Mouse (Mus musculus) liver, embryonic 14.5 days (tissue): Measurements from ENCODE around the gene Rbak. TPM values are rescaled to one million over a fixed set of nuclear protein-coding genes. Genes with fewer than 3 reads are reported as not detected.
A peak's percentile ranks its signal among the peaks of the same experiment; 100 is the strongest.

ENCODE experiments used
- ATAC-seq: fragments of 200-750 bp; cut with Nextera tagmentation; 2 replicates; pipeline ENCODE4 v1.8.0; 2017; ENCODE audit warnings: moderate number of reproducible peaks, mild to moderate bottlenecking, moderate library complexity; ENCODE audit not compliant: insufficient read depth
- DNase-seq, 3 experiments: peaks; one replicate each; pipeline ENCODE4 v3.0.0-alpha.2; 2012 to 2013; ENCODE audit warnings: low read depth in 3 of 3, low spot score in 3 of 3
- H3K27ac ChIP-seq: fragments of 300-500 bp; sonication (generic); 2 replicates; pipeline ENCODE4 v1.5.1; 2014; ENCODE audit warnings: moderate library complexity, mild to moderate bottlenecking, control low read depth, inconsistent platforms
- H3K27me3 ChIP-seq: fragments of 300-500 bp; sonication (generic); 2 replicates; pipeline ENCODE4 v1.6.1; 2014; ENCODE audit warnings: mild to moderate bottlenecking, low read length, moderate library complexity; ENCODE audit not compliant: control insufficient read depth, insufficient read depth
- H3K36me3 ChIP-seq: fragments of 300-500 bp; sonication (generic); replicated peaks from 2 replicates; pipeline ENCODE4 v1.6.1; 2014; ENCODE audit warnings: low read depth; ENCODE audit not compliant: control insufficient read depth, insufficient read depth
- H3K4me1 ChIP-seq, 2 experiments: fragments of 200-500 bp in 1 of 2; fragments of 300-500 bp in 1 of 2; sonication (generic) in 1 of 2; replicated peaks; 2 replicates each; pipeline ENCODE4 v1.6.1; 2012 to 2014; ENCODE audit warnings: antibody characterized with exemption in 1 of 2, inconsistent platforms in 1 of 2, low read length in 1 of 2; ENCODE audit not compliant: control insufficient read depth in 2 of 2, insufficient read depth in 2 of 2
- H3K4me2 ChIP-seq: fragments of 300-500 bp; sonication (generic); 2 replicates; pipeline ENCODE4 v1.6.1; 2014; ENCODE audit warnings: low read depth, mild to moderate bottlenecking, control low read depth, moderate library complexity
- H3K4me3 ChIP-seq, 2 experiments: fragments of 200-500 bp in 1 of 2; fragments of 300-500 bp in 1 of 2; sonication (generic) in 1 of 2; 2 replicates each; pipeline ENCODE4 v1.5.1; 2012 to 2014; ENCODE audit warnings: low read depth in 2 of 2, low read length in 2 of 2, mild to moderate bottlenecking in 2 of 2, control low read depth in 1 of 2, inconsistent platforms in 1 of 2, moderate library complexity in 1 of 2; ENCODE audit not compliant: insufficient read depth in 1 of 2
- H3K9ac ChIP-seq: fragments of 300-500 bp; sonication (generic); replicated peaks from 2 replicates; pipeline ENCODE4 v1.6.1; 2014; ENCODE audit warnings: mild to moderate bottlenecking, control low read depth, moderate library complexity
- H3K9me3 ChIP-seq: fragments of 300-500 bp; sonication (generic); 2 replicates; pipeline ENCODE4 v1.6.1; 2016; ENCODE audit warnings: low read length, mixed read lengths; ENCODE audit not compliant: control insufficient read depth
- CTCF ChIP-seq: IDR thresholded peaks from 2 replicates; pipeline ENCODE4 v1.5.1; 2016; ENCODE audit warnings: antibody characterized with exemption, low read depth, control low read depth
- EP300 ChIP-seq: IDR thresholded peaks from 2 replicates; pipeline ENCODE4 v1.6.1; 2016; ENCODE audit warnings: antibody characterized with exemption, low read depth
- WGBS: fragments of 180-500 bp; shearing (Covaris S2); extraction: QIAGEN DNeasy Blood & Tissue Kit; methylation state at CpG from one replicate; pipeline ENCODE4 v1.1.7; 2014; ENCODE audit not compliant: insufficient replicate concordance; 5-methylcytosine and 5-hydroxymethylcytosine counted together
- polyA plus RNA-seq, 2 experiments: library from polyadenylated mRNA; depleted of rRNA in 1 of 2; stranded (reverse) in 1 of 2; unstranded in 1 of 2; fragments of >200 nt; fragmentation: Nextera tagmentation in 1 of 2; extraction: Ambion mirVana in 1 of 2; gene quantifications; 2 replicates each; pipeline versions ENCODE4 v1.2.1 to v1.2.3; 2012 to 2014

Rbak gene
- 0.97 and 1.8 TPM in 2 replicates for polyA plus RNA-seq (2012; rRNA removed)
- polyA plus RNA-seq (2014; fragmentation: Nextera tagmentation; extraction: Ambion mirVana): 0.62 and 1.1 TPM in 2 replicates

DNA sequence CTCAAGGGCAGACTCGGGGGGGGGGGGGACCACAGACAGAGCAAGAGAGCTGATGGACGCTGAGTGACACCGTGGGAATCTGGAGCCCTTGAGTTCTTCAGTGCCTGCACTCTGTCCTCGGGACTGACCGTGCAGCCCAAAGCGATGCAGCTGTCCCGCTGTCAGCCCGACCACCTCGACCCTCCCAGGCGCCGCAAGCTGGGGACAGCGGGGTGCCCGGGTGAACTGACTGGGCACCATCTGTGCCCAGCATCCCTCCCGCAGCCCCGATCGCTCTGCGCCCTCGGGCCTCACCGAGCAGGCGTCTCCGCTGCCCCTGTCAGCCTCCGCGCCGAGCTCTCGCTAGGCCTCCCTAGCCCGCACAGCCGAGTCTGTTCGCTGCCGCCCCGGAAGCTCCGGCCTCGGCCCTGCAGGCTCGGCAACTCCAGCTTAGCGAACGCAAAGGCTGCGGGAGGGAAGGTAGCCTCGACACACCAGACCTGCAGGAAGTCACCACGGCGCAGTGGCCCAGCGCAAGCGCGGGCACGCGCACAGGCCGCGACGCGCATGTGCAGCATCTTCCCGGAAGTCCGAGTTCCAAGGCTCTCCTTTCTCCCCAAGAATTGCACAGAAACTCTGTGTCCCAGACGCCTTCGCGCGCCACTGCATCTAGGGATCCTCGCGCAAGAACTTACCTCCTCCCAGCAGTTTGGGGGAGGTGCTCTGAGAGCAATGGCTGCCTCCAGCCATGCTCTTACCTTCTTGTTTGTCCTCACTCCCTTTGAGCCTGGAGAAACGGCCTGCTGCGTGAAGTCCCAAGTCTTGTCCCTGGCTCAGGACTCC is at the start of gene Rbak, which contains the start of gene Spdye4b:
TSS of gene Rbak (minus strand) at position 521 of the 822 bp plus-strand sequence.
TSS of gene Spdye4b (plus strand) at position 763 of the 822 bp plus-strand sequence.
- peak within 1 kb of the TSS; percentile 34 for H3K9ac ChIP-seq

DNA sequence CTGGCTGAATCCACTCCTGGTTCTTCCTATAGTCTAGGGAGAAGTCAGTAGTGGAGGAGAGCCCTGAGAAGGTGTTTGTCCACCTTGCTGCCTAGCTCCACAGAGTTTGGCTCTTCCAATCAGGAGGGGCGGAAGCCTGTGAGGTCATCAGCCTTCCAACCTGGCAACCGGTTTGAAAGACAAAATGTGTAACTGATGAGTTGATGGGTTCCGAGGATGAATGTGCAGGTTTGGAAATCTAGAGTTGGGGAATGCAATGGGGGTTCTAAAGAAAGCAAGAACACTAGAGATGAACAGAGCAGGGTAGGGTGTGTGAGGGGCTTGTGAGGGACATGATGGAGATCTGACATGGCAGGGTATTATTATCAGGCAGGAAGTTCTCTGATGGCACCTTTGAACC is 46.2 kb upstream of the Rbak start, which contains the start of gene Spdye4a:
TSS of gene Spdye4a (minus strand) at position 101 of the 400 bp plus-strand sequence.
- 70% methylated on average over 3 of the region's 3 CpGs for WGBS
- no peak within 1 kb of the TSS for H3K9ac ChIP-seq
- TF ChIP-seq EP300 (no peak), CTCF (no peak)
- DNase-seq (no peak), ATAC-seq (no peak)
- no peaks in the 10 kb centered on the region for H3K27me3 ChIP-seq
- H3K9me3 ChIP-seq: no peaks in the 10 kb centered on the region
- H3K4me1 ChIP-seq: no peaks in the 10 kb centered on the region
- no peak within 1 kb of the TSS for H3K27ac ChIP-seq
- no peak within 1 kb of the TSS for H3K4me2 ChIP-seq
- H3K4me3 ChIP-seq: no peak within 1 kb of the TSS
- no peaks in the 10 kb centered on the region for H3K36me3 ChIP-seq

More for the DNA sequence above, at the start of gene Rbak, which contains the start of gene Spdye4b:
- ATAC-seq (peak; percentile 89), DNase-seq (peak; percentile 66 to 69 (median 68))
- peaks cover 16% of the 10 kb centered on the region for H3K36me3 ChIP-seq
- H3K27me3 ChIP-seq: no peaks in the 10 kb centered on the region
- H3K9me3 ChIP-seq: peaks cover 5% of the 10 kb centered on the region; the same call in 1 of the 2 replicates
- peaks cover 0 to 6% of the 10 kb centered on the region in 2 experiments; a peak in 2 of 4 replicates for H3K4me1 ChIP-seq
- H3K4me2 ChIP-seq: peak within 1 kb of the TSS; percentile 86
- under 1% methylated on average over 57 of the region's 58 CpGs for WGBS
- peak within 1 kb of the TSS; percentile 56 to 59 for H3K4me3 ChIP-seq
- TF ChIP-seq CTCF (0 out of 2 replicates have a peak, but pooled peaks have one; percentile 8), EP300 (no peak)
- H3K27ac ChIP-seq: no peak within 1 kb of the TSS

DNA sequence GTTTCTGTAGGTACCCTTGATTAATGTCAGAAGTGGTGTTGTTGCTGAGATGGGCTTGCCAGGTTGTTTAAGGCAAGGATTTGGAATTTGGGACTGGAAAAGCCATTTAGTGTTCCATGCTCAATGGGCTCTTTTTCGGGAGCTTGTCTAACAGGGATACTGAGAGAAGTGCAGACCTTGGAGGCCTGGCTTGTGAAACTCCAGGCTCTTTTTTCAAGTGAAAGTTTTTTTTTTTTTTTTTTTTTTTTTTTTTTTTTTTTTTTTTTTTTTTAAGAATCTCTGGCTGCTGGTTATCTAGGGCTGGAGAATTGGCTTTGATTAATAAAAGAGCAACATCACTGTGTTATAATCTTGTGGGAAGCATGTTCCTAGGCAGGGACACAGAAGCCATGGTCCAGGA is 41.7 kb upstream of the Rbak start:
- Histone ChIP-seq H3K9me3 (no peaks in the 10 kb centered on the region), H3K36me3 (no peaks in the 10 kb centered on the region), H3K9ac (no peak overlapping the region), H3K27ac (no peak overlapping the region), H3K27me3 (no peaks in the 10 kb centered on the region), H3K4me1 (no peaks in the 10 kb centered on the region), H3K4me3 (no peak overlapping the region), H3K4me2 (no peak overlapping the region)
- TF ChIP-seq EP300 (no peak), CTCF (no peak)
- WGBS: 59% methylated on average over 1 of the region's 1 CpGs
- no peak for DNase-seq
- ATAC-seq: no peak

DNA sequence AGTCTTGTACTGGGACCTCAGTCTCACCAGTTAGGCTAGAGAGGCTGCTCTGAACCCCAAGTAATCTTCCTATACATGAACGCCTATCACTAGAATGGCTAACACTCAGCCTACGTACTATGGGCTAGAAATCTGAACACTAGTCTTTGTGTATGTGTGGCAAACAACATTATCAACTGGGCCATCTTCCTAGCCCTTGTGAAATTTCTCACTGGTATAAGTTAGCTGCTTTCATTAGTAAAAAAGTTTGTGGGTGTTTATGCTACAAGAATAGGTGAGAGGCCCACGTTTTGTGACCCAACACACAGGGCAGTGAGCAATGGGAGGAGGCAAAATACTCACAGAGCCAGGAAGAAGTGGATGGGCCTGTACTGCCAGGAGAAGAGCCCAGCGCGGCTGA is 40.4 kb upstream of the Rbak start:
- Histone ChIP-seq H3K9ac (no peak overlapping the region), H3K27me3 (no peaks in the 10 kb centered on the region), H3K4me1 (no peaks in the 10 kb centered on the region), H3K36me3 (no peaks in the 10 kb centered on the region), H3K4me2 (no peak overlapping the region), H3K9me3 (no peaks in the 10 kb centered on the region), H3K4me3 (no peak overlapping the region), H3K27ac (no peak overlapping the region)
- no peak for ATAC-seq
- WGBS: 59% methylated on average over 5 of the region's 5 CpGs
- no peak for DNase-seq
- TF ChIP-seq EP300: no peak
- TF ChIP-seq CTCF: no peak

DNA sequence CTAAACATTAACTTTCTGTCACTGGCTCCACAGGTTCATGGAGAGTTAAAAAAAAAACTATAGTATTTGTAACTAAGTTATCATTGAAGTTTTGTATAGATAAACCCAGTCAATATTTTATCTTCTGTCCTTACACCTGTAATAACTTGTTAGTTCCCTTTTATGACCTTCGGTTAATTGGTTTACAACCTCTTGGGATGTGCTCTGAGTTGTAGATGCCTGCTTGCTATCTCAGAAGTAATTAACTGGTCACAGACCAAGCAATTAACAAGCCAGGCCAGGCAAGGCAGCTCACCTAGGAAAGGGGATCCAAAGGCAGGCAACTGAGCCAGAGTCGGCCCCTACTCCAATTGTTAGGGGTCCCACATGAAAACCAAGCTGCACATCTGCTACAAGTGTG is 33.3 kb upstream of the Rbak start:
- Histone ChIP-seq H3K9me3 (no peaks in the 10 kb centered on the region), H3K27me3 (no peaks in the 10 kb centered on the region), H3K36me3 (no peaks in the 10 kb centered on the region), H3K4me2 (no peak overlapping the region), H3K4me3 (no peak overlapping the region), H3K27ac (no peak overlapping the region), H3K4me1 (no peaks in the 10 kb centered on the region), H3K9ac (no peak overlapping the region)
- no peak for ATAC-seq
- TF ChIP-seq CTCF: no peak
- no peak for TF ChIP-seq EP300
- DNase-seq: no peak
- 49% methylated on average over 2 of the region's 2 CpGs for WGBS
